Mouse (Mus musculus): ENCODE measurements around the gene Hcst. TPM values are rescaled to one million over a fixed set of nuclear protein-coding genes. Genes with fewer than 3 reads are reported as not detected.

Hcst gene
- total and polyA plus RNA-seq, 2 experiments from 2014 or later, result 1.4 TPM; not detected in 1

DNA sequence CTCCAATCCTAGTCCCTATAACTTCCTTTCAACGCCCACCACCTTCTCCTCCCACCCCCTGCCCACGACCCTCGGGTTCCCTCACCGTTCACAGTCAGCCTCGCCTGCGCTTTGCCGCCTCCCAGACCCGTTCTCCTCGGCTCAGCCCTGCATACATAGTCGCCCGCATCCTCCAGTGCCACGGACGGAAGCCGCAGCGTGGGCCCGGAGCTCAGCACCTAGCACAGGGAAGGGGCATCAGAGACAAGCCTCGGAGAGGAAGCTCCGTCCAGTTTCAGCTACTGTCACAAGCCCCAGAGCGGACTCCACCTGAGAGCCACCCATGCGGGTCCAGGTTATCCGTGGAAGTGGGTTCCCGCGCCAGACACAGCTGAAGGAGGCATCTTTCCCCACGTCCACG lies 33.7 kb upstream of the Hcst start:
- DNase-seq (ENCODE audit: low spot score), result no peak
- no peak overlapping the region for H3K9ac ChIP-seq (replicated peaks; ENCODE audit: low read depth, low read length)
- H3K9me3 ChIP-seq (replicated peaks; ENCODE audit: control insufficient read depth, low read length), result no peaks in the 10 kb centered on the region
- no peak overlapping the region for H3K4me2 ChIP-seq (ENCODE audit: low read depth, low read length)
- TF ChIP-seq CTCF (IDR thresholded peaks at IDR 0.05; ENCODE audit: low read depth) (no peak), EP300 (IDR thresholded peaks at IDR 0.05; ENCODE audit: low read depth) (no peak)
- H3K36me3 ChIP-seq (replicated peaks; ENCODE audit: control insufficient read depth, insufficient read depth, low read length), result no peaks in the 10 kb centered on the region
- peaks cover 60% of the 10 kb centered on the region for H3K27me3 ChIP-seq (ENCODE audit: control insufficient read depth, insufficient read depth, low read length)
- no peak overlapping the region for H3K4me3 ChIP-seq (ENCODE audit: low read depth, low read length)
- no peak overlapping the region for H3K27ac ChIP-seq (ENCODE audit: low read depth)
- ATAC-seq (ENCODE audit: insufficient read depth, low read depth), result no peak
- WGBS, result 21% methylated on average over 25 of the region's 25 CpGs
- no peaks in the 10 kb centered on the region for H3K4me1 ChIP-seq (ENCODE audit: control insufficient read depth, insufficient read depth)

DNA sequence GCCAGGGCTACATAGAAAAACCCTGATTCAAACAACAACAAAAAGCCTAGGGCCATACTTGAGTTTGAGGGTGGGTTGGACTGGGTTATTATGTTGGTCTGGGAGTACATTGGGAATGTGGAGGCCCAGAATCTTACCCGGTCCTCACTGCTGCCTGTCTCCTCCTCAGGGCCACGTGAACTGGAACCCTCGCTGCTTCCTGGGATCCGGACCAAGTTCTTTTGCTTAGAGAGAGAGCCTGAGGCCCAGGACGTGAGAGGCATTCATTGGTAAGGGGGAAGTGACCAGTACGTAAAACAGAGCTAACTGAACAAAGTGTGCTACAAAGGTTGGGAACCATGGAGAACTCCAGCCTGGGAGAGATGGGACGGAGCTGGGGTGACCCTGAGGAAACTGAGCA lies 30.6 kb upstream of the Hcst start:
- Histone ChIP-seq H3K27ac (ENCODE audit: low read depth) (no peak overlapping the region), H3K4me3 (ENCODE audit: low read depth, low read length) (no peak overlapping the region), H3K9me3 (replicated peaks; ENCODE audit: control insufficient read depth, low read length) (no peaks in the 10 kb centered on the region), H3K4me2 (ENCODE audit: low read depth, low read length) (no peak overlapping the region), H3K36me3 (replicated peaks; ENCODE audit: control insufficient read depth, insufficient read depth, low read length) (no peaks in the 10 kb centered on the region), H3K4me1 (ENCODE audit: control insufficient read depth, insufficient read depth) (no peaks in the 10 kb centered on the region), H3K9ac (replicated peaks; ENCODE audit: low read depth, low read length) (no peak overlapping the region), H3K27me3 (ENCODE audit: control insufficient read depth, insufficient read depth, low read length) (peaks cover 42% of the 10 kb centered on the region)
- DNase-seq (ENCODE audit: low spot score) (no peak), ATAC-seq (ENCODE audit: insufficient read depth, low read depth) (no peak)
- no peak for TF ChIP-seq CTCF (IDR thresholded peaks at IDR 0.05; ENCODE audit: low read depth)
- no peak for TF ChIP-seq EP300 (IDR thresholded peaks at IDR 0.05; ENCODE audit: low read depth)
- 65% methylated on average over 7 of the region's 7 CpGs for WGBS

DNA sequence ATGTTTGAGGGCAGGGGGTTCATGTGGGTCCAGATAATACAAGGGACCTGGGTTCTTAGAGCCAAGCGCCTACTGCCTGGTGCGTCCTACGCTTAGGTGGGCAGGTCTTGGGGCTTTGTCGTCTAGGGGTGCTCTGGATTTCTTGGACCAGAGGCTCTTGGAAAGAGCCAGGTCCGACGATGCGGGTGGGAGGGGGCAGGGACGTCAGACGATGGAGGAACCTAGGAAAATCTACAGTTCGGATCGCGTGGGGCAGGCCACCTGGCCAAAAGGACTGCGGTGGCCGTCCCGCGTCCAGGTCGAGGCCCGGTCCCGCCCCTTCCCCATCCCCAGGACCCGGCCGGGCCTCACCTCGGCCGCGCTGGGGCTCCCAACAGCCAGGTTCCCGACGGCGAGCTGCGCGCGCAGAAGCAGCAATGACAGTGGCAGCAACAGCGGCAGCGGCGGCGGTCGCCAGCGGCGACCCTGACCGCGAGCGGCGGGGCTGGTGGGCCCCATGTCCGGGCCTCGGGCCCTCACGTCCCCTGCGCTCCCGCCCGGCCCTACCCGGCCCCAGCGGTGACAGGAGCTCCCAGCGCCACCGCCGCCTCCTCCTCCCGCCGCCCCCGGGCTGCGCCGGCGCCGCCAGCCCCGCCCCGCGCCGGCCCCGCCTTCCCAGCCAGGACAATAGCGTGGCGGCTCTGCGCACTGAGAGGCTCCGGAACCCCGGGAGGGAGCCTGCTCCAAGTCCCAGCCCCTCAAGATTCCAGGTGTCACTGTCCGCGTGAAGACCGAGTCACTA lies 25.5 kb upstream of the Hcst start, which contains the start of gene Aplp1:
TSS of gene Aplp1 (minus strand) at position 565 of the 781 bp plus-strand sequence.
- Histone ChIP-seq H3K27ac (ENCODE audit: low read depth) (no peak within 1 kb of the TSS), H3K9me3 (replicated peaks; ENCODE audit: control insufficient read depth, low read length) (no peaks in the 10 kb centered on the region), H3K4me1 (ENCODE audit: control insufficient read depth, insufficient read depth) (peaks cover 6% of the 10 kb centered on the region; the same call in 1 of the 2 replicates), H3K36me3 (replicated peaks; ENCODE audit: control insufficient read depth, insufficient read depth, low read length) (no peaks in the 10 kb centered on the region), H3K9ac (replicated peaks; ENCODE audit: low read depth, low read length) (peak within 1 kb of the TSS; percentile 26; the same call in 1 of the 2 replicates), H3K27me3 (ENCODE audit: control insufficient read depth, insufficient read depth, low read length) (peaks cover 42% of the 10 kb centered on the region), H3K4me2 (ENCODE audit: low read depth, low read length) (peak within 1 kb of the TSS; percentile 92), H3K4me3 (ENCODE audit: low read depth, low read length) (peak within 1 kb of the TSS; percentile 66)
- no peak for TF ChIP-seq CTCF (IDR thresholded peaks at IDR 0.05; ENCODE audit: low read depth)
- TF ChIP-seq EP300 (IDR thresholded peaks at IDR 0.05; ENCODE audit: low read depth), result no peak
- WGBS, result under 1% methylated on average over 59 of the region's 72 CpGs
- no peak for DNase-seq (ENCODE audit: low spot score)
- ATAC-seq (ENCODE audit: insufficient read depth, low read depth), result peak; percentile 44

DNA sequence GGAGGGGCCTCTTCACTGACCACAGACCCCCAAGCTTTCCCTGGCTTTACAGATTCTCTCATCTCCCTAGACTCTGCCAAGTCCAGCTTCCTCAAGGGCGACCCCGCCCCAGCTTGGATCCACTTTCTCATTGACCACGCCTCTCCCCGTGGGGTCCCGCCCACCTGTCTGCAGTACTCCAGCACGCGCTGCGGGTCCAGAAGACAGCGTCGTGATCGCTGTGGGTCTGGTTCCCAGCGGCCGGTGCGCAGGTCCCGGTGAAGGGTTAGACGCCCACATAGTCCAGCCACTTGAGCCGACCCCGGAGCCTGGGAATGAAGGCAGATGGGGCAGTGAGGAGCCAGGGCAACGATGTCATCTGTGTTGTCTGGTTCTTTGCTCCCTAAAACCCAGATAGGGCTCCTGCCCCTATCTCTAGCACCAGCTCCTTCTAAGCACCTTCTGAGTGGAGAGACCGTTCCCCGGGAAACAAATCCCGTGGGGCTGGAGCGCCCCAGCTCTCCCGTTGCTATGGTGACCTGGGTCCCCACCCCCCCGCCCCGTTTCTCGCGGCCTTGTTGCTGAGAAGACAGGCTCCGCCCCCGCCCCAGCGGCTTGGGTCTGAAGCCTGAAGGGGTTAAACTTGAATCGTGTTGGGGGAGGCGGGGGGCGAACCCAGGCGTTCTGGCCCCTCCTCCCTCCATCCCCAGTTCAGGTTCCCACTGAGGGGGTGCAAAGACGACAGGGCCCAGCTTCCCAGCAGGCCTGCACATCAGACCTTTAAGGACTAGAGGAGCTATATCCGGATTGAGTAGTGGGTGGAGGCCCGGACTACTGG lies 24.7 kb upstream of the Hcst start:
- Histone ChIP-seq H3K4me3 (ENCODE audit: low read depth, low read length) (peak overlapping the region; percentile 66), H3K27ac (ENCODE audit: low read depth) (no peak overlapping the region), H3K4me2 (ENCODE audit: low read depth, low read length) (peak overlapping the region; percentile 92), H3K36me3 (replicated peaks; ENCODE audit: control insufficient read depth, insufficient read depth, low read length) (no peaks in the 10 kb centered on the region), H3K27me3 (ENCODE audit: control insufficient read depth, insufficient read depth, low read length) (peaks cover 42% of the 10 kb centered on the region), H3K4me1 (ENCODE audit: control insufficient read depth, insufficient read depth) (peaks cover 6% of the 10 kb centered on the region; the same call in 1 of the 2 replicates), H3K9me3 (replicated peaks; ENCODE audit: control insufficient read depth, low read length) (no peaks in the 10 kb centered on the region), H3K9ac (replicated peaks; ENCODE audit: low read depth, low read length) (peak overlapping the region; percentile 26; the same call in 1 of the 2 replicates)
- WGBS, result 2% methylated on average over 37 of the region's 38 CpGs
- ATAC-seq (ENCODE audit: insufficient read depth, low read depth) (no peak), DNase-seq (ENCODE audit: low spot score) (no peak)
- TF ChIP-seq EP300 (IDR thresholded peaks at IDR 0.05; ENCODE audit: low read depth) (no peak), CTCF (IDR thresholded peaks at IDR 0.05; ENCODE audit: low read depth) (no peak)

DNA sequence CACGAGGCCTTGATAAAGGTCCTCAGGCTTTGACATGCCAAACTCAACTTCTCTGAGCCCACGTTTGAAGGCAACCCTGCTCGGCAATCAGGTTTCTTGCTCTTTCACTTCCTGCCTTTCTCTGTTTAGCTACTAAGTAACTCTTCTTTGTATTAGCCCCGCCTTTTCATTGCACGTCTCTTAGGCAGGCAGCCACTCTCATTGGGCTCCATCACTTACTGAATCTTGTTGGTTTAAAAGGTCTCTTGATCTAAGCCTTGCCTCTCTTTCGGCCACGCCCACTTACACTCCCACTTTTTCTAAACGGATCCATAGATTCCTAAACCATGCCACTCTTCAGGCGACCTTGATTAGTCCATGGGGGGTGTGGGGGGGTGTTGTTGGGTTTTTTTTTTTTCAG lies 24.0 kb upstream of the Hcst start:
- peaks cover 6% of the 10 kb centered on the region; the same call in 1 of the 2 replicates for H3K4me1 ChIP-seq (ENCODE audit: control insufficient read depth, insufficient read depth)
- DNase-seq (ENCODE audit: low spot score) (no peak), ATAC-seq (ENCODE audit: insufficient read depth, low read depth) (no peak)
- H3K27me3 ChIP-seq (ENCODE audit: control insufficient read depth, insufficient read depth, low read length), result peaks cover 44% of the 10 kb centered on the region
- no peak overlapping the region for H3K4me3 ChIP-seq (ENCODE audit: low read depth, low read length)
- no peak for TF ChIP-seq EP300 (IDR thresholded peaks at IDR 0.05; ENCODE audit: low read depth)
- TF ChIP-seq CTCF (IDR thresholded peaks at IDR 0.05; ENCODE audit: low read depth), result no peak
- H3K4me2 ChIP-seq (ENCODE audit: low read depth, low read length), result no peak overlapping the region
- no peak overlapping the region for H3K9ac ChIP-seq (replicated peaks; ENCODE audit: low read depth, low read length)
- no peaks in the 10 kb centered on the region for H3K9me3 ChIP-seq (replicated peaks; ENCODE audit: control insufficient read depth, low read length)
- 24% methylated on average over 9 of the region's 9 CpGs for WGBS
- H3K27ac ChIP-seq (ENCODE audit: low read depth), result no peak overlapping the region
- no peaks in the 10 kb centered on the region for H3K36me3 ChIP-seq (replicated peaks; ENCODE audit: control insufficient read depth, insufficient read depth, low read length)
